Mouse (Mus musculus) frontal cortex, postnatal 14 days (tissue): Measurements from ENCODE around the gene Fxyd4.
A peak's percentile ranks its signal among the peaks of the same experiment; 100 is the strongest.

ENCODE experiments used
- DNase-seq, 2 experiments: peaks; one replicate each; pipeline ENCODE4 v3.0.0; 2022; ENCODE audit warnings: low spot score in 2 of 2

Fxyd4 gene

DNA sequence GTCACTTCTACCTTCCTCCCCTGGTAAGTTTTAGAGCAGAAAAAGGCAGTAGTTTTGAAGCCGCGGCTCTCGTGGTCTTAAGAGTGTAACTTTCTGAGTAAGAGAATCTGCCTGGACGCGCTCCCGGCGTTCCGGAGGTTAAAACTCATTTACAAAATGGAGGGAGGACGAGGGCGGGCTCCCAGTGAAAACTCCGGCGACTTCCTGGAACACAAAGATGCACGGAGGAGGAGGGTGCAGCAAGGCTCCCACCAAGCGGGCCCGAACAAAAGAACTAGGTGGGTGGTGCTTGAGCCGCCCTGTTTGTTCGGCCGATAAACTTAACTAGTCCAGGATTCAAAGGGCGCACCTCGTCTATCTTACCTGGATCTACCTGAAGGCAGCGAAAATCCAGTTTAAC, 19.9 kb downstream of the Fxyd4 start:
- peak in 1 of 2 experiments; percentile 34 for DNase-seq

- peak; percentile 38 to 43 for DNase-seq
These were observed 20.6 kb downstream of the Fxyd4 start for GRCm38 (mm10) chr6:117916737-117917426.

DNA sequence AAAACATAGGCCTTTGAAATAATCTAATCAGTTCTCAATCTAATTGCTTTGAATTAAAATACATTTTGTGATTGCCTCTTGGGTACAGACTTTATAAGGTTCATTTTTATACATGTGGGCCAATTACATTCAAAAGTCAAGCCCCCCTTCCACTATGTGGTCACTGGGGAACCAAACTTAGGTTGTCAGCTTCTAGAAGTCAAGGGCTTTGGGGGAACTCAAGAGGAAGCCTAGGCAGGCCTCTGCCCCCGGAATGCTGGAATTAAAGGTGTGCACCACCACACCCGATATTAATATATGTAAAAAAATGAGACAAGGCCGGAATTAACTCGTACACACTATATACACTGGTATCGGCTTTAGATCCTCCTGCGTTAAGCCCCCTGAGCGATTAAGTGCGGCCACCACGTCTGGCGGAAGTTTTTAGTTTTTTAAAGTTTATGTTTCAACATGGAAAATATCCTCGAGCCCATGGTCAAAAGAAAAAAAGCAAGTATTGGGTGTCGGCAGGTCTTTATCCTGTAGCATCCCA, 21.2 kb downstream of the Fxyd4 start:
- DNase-seq, result no peak

GRCm38 (mm10) chr6:117914541-117914940, 23.0 kb downstream of the Fxyd4 start:
- DNase-seq, result no peak

DNA sequence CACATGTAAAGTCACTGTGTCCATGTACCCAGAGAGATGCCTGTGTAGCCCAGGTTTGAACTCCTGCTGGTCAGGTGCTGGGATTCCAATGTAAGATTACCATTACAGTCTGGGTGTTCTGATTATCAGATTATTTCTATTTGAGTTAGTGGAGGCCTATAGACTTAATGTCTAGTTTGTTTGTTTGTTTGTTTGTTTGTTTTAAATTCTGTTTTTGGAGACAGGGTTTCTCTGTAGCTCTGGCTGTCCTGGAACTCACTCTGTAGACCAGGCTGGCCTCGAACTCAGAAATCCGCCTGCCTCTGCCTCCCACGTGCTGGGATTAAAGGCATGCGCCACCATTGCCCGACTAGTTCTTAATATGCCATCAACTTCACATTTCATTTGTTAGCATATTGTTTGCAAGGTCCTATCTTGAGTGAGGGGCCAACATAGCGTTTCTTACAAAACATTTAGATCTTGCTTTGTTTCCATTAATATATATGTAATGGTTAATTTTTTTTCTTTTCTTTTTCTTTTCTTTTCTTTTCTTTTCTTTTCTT, 27.3 kb downstream of the Fxyd4 start:
- no peak for DNase-seq

DNA sequence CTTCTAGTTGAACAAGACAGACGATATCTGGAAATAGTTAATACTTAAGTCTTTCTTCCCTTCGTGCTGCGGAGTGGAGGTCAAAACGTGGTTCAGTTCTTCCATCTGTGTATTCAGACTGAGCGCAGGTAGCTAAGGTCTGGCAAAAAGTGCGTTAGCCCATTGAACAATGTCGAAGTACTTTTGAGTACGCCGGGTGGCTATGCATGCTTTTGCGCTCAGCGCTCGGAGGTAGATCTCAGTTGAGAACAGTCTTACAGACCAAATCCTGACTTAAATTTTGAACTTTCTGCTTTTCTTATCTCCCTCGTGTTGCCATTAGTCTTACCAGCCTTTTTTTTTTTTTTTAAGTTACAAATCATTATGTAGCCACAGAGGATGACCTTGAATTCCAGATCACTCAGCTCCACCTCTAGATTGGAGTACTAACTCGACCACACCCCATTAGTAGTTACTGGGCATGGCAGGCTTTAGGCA, 29.0 kb downstream of the Fxyd4 start:
- DNase-seq, result no peak

DNA sequence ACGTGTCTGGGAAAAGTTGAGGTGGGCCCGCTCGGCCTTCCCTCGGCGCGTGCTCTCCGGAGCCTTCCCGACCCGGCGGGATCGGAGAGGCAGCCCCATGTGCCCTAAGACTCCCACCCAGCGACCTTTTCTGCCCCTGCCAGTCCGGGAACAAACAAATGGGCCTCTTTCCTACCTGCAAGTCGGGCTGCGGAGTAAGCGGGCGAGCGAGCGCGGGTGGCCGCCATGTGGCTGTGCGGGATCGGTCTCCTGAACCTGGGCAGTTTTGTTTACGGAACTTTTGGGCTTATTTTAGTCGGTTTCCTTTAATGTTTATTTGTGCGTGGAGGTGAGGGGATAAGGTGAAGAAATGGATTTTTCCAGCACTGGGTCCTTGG, 29.5 kb downstream of the Fxyd4 start:
- no peak for DNase-seq

GRCm38 (mm10) chr6:117907301-117907978, 30.1 kb downstream of the Fxyd4 start:
- peak; percentile 33 to 57 for DNase-seq

- DNase-seq, result peak; percentile 96 to 97
These were observed 30.8 kb downstream of the Fxyd4 start for GRCm38 (mm10) chr6:117906590-117907271.

GRCm38 (mm10) chr6:117906015-117906531, 31.4 kb downstream of the Fxyd4 start:
- DNase-seq, result peak; percentile 49 to 51

DNA sequence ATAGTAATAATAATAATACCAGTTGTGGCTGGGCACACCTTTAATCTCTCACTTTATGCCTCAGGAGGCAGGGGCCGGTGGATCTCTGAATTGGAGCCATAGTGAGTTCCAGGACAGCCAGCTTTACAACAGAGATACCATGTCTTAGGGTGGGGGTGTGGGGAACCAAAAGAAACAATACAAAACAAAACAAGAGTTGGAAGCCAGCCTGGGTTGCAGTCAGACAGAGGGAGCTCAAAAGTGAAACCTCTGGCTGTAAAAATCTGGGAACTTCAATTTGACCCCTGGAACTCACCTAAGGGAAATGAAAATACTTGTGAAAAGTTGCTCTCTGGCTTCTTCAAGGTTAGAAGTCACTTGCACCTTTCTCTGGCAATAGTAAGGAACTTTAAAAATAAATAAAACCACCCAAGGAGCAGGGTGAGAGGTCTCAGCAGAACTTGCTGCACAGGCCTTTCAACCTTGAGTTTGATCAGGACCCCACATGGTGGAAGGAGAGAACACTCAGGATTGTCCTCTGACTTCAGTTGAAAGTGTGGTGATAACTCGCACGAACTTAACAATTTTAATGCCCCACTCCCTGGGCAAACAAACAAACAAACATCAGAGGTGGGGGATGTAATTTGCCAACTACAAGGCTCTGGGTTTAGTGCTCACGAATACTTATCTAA, 32.1 kb downstream of the Fxyd4 start:
- DNase-seq, result no peak

GRCm38 (mm10) chr6:117903836-117904235, 33.7 kb downstream of the Fxyd4 start:
- DNase-seq, result no peak

GRCm38 (mm10) chr6:117902556-117902955, 34.9 kb downstream of the Fxyd4 start:
- DNase-seq, result no peak

- DNase-seq, result no peak
These were observed 35.7 kb downstream of the Fxyd4 start for GRCm38 (mm10) chr6:117901510-117902402.

GRCm38 (mm10) chr6:117900126-117901080, 37.1 kb downstream of the Fxyd4 start, which contains the start of gene Hnrnpf:
Hnrnpf (plus strand) TSS chr6:117900324.
- DNase-seq, result no peak

DNA sequence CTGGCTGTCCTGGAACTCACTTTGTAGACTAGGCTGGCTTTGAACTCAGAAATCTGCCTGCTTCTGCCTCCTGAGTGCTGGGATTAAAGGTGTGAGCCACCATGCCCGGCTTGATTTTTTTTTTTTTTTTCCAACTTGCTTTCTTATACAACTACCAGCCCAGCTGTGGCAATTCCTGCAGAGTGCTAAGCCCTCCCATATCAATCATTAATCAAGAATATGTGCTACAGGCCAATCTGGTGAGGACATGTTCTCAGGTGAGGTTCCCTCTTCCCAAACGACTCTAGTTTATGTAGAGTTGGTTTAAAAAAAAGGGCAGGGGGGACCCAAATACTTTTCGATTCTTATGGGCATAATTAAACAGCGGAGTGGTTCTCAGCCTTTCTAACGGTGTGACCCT, 39.7 kb downstream of the Fxyd4 start:
- no peak for DNase-seq

DNA sequence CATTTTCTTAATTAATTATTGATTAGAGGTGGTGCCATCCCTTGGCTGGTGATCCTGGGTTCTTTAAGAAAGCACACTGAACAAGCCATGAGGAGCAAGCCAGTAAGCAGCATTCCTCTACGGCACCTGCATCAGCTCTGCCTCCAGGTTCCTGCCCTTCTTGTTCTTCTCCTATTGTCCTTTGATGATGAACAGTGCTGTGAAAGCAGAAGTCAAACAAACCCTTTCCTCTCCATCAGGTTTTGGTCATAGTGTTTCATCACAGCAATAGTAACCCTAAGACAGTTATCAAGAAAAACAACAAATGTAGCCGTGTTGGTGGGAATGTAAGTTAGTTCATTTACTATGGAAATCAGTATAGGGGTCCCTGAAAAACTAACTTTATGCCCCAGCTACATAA, 44.1 kb downstream of the Fxyd4 start:
- DNase-seq, result no peak

GRCm38 (mm10) chr6:117892386-117892785, 45.1 kb downstream of the Fxyd4 start:
- DNase-seq, result no peak
